Mouse (Mus musculus) G1E-ER4 (cell line): ENCODE data around the gene Jtb. TPM values are rescaled to one million over a fixed set of nuclear protein-coding genes. Genes with fewer than 3 reads are reported as not detected.

Source experiments
- GATA1 ChIP-seq: IDR thresholded peaks from one replicate; pipeline ENCODE4 v1.8.0; 2012; ENCODE audit warnings: low read length, inconsistent platforms
- polyA plus RNA-seq: library from polyadenylated mRNA; stranded (reverse); fragments of >175 nt; gene quantifications from 2 replicates; pipeline ENCODE4 v1.2.3, GENCODE M21; 2012

Jtb gene
- polyA plus RNA-seq, 1 experiment: 122 TPM

GRCm38 (mm10) chr3:90250791-90251190 is 19.4 kb downstream of the Jtb start:
- TF ChIP-seq GATA1: no peak

- no peak for TF ChIP-seq GATA1
Observed at GRCm38 (mm10) chr3:90253653-90254418, 22.4 kb downstream of the Jtb start, which contains the start of gene Crtc2. TSS of gene Crtc2 (plus strand) at chr3:90254163.

GRCm38 (mm10) chr3:90254419-90255193 is 23.2 kb downstream of the Jtb start:
- TF ChIP-seq GATA1: no peak

- TF ChIP-seq GATA1: no peak
Observed at GRCm38 (mm10) chr3:90255194-90255565, 23.8 kb downstream of the Jtb start.

GRCm38 (mm10) chr3:90255784-90256353 is 24.5 kb downstream of the Jtb start:
- TF ChIP-seq GATA1: no peak

GRCm38 (mm10) chr3:90256731-90257530 is 25.5 kb downstream of the Jtb start:
- TF ChIP-seq GATA1: no peak

GRCm38 (mm10) chr3:90258521-90258920 is 27.1 kb downstream of the Jtb start:
- TF ChIP-seq GATA1: no peak

- TF ChIP-seq GATA1: no peak
Observed at GRCm38 (mm10) chr3:90263121-90263771, 31.8 kb downstream of the Jtb start.

- no peak for TF ChIP-seq GATA1
Observed at GRCm38 (mm10) chr3:90264687-90265033, 33.3 kb downstream of the Jtb start.

- TF ChIP-seq GATA1: no peak
Observed at GRCm38 (mm10) chr3:90265034-90265931, 33.9 kb downstream of the Jtb start, which contains the start of gene Dennd4b. TSS of gene Dennd4b (plus strand) at chr3:90265185.

GRCm38 (mm10) chr3:90265932-90266741 is 34.7 kb downstream of the Jtb start:
- no peak for TF ChIP-seq GATA1

- TF ChIP-seq GATA1: no peak
Observed at GRCm38 (mm10) chr3:90266901-90267775, 35.7 kb downstream of the Jtb start.
